Mouse (Mus musculus): Measurements from ENCODE around the gene Dcps. TPM values are rescaled to one million over a fixed set of nuclear protein-coding genes. Genes with fewer than 3 reads are reported as not detected.
A peak's percentile ranks its signal among the peaks of the same experiment; 100 is the strongest.

Gene Dcps
- polyA plus RNA-seq, 1 experiment from 2014 or later = 85.6 TPM

- no peaks in the 10 kb centered on the region for H3K27me3 ChIP-seq
- peaks cover 13% of the 10 kb centered on the region; the same call in 1 of the 2 replicates for H3K36me3 ChIP-seq
- no peak overlapping the region for H3K27ac ChIP-seq (replicated peaks)
- ATAC-seq (replicated peaks) = no peak
- H3K4me2 ChIP-seq (replicated peaks) = no peak overlapping the region
- no peak overlapping the region for H3K9ac ChIP-seq (replicated peaks)
- no peak overlapping the region for H3K4me3 ChIP-seq
- peaks cover 3% of the 10 kb centered on the region; the same call in 1 of the 2 replicates for H3K4me1 ChIP-seq
- WGBS = 83% methylated on average over 11 of the region's 11 CpGs
- H3K9me3 ChIP-seq = no peaks in the 10 kb centered on the region
Measured at GRCm38 (mm10) chr9:35123804-35124677, 51.8 kb downstream of the Dcps start.

GRCm38 (mm10) chr9:35123456-35123803 lies 52.4 kb downstream of the Dcps start:
- H3K4me1 ChIP-seq = peaks cover 3% of the 10 kb centered on the region; the same call in 1 of the 2 replicates
- H3K4me2 ChIP-seq (replicated peaks) = no peak overlapping the region
- no peak overlapping the region for H3K4me3 ChIP-seq
- no peak overlapping the region for H3K27ac ChIP-seq (replicated peaks)
- peaks cover 11% of the 10 kb centered on the region; the same call in 1 of the 2 replicates for H3K36me3 ChIP-seq
- H3K27me3 ChIP-seq = no peaks in the 10 kb centered on the region
- H3K9me3 ChIP-seq = no peaks in the 10 kb centered on the region
- no peak for ATAC-seq (replicated peaks)
- H3K9ac ChIP-seq (replicated peaks) = no peak overlapping the region
- WGBS = 38% methylated on average over 2 of the region's 2 CpGs

DNA sequence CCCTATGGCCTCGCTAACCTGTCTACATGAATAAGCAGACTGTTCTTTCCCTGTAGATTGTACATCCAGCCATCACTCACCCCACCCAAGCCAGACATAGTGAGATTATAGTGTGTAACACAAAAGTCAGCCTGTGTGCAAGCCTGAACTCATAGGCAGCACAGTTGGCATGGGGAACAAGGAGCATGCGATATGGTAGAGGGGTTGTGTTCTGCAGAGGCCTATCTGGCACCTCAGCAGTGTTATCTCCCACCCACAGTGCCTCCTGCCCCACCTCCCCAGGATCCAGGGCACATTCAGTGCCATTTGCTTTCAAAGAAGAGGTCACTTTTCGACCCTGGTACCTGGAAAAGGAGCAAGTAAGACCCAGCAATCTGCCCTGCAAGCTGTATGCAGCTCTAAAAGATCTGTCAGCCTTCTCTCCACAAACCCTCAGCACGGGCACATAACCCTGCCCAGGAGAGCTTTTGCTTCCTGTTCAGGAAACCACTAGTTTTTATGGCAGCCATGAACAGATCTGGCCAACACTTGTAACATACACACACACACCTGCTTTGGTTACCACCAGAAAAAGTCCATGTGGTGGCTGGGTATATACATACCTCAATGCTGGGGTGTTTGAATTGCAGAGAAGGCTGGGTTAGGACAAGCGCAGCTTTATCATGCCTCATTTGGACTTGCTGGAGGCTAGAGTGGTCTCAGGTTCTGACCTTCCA lies 53.2 kb downstream of the Dcps start:
- Histone ChIP-seq H3K36me3 (peaks cover 11% of the 10 kb centered on the region; the same call in 1 of the 2 replicates), H3K4me3 (no peak overlapping the region), H3K9ac (replicated peaks) (no peak overlapping the region), H3K4me2 (replicated peaks) (no peak overlapping the region), H3K27ac (replicated peaks) (no peak overlapping the region), H3K27me3 (no peaks in the 10 kb centered on the region), H3K4me1 (peaks cover 6% of the 10 kb centered on the region), H3K9me3 (no peaks in the 10 kb centered on the region)
- no peak for ATAC-seq (replicated peaks)
- 89% methylated on average over 5 of the region's 5 CpGs for WGBS

- Histone ChIP-seq H3K27me3 (no peaks in the 10 kb centered on the region), H3K9me3 (no peaks in the 10 kb centered on the region), H3K27ac (replicated peaks) (no peak within 1 kb of the TSS), H3K9ac (replicated peaks) (no peak within 1 kb of the TSS), H3K4me2 (replicated peaks) (no peak within 1 kb of the TSS), H3K4me3 (no peak within 1 kb of the TSS), H3K36me3 (no peaks in the 10 kb centered on the region), H3K4me1 (peaks cover 22% of the 10 kb centered on the region)
- 83% methylated on average over 6 of the region's 6 CpGs for WGBS
- ATAC-seq (replicated peaks) = no peak
Measured at GRCm38 (mm10) chr9:35119168-35119567, 56.7 kb downstream of the Dcps start, which contains the start of gene St3gal4. St3gal4 (minus strand) TSS chr9:35119268.

- Histone ChIP-seq H3K36me3 (no peaks in the 10 kb centered on the region), H3K4me2 (replicated peaks) (no peak overlapping the region), H3K27ac (replicated peaks) (no peak overlapping the region), H3K9me3 (no peaks in the 10 kb centered on the region), H3K4me1 (peaks cover 22% of the 10 kb centered on the region), H3K9ac (replicated peaks) (no peak overlapping the region), H3K27me3 (no peaks in the 10 kb centered on the region), H3K4me3 (no peak overlapping the region)
- WGBS = 93% methylated on average over 2 of the region's 2 CpGs
- ATAC-seq (replicated peaks) = no peak
Measured at GRCm38 (mm10) chr9:35118563-35118962, 57.3 kb downstream of the Dcps start.

DNA sequence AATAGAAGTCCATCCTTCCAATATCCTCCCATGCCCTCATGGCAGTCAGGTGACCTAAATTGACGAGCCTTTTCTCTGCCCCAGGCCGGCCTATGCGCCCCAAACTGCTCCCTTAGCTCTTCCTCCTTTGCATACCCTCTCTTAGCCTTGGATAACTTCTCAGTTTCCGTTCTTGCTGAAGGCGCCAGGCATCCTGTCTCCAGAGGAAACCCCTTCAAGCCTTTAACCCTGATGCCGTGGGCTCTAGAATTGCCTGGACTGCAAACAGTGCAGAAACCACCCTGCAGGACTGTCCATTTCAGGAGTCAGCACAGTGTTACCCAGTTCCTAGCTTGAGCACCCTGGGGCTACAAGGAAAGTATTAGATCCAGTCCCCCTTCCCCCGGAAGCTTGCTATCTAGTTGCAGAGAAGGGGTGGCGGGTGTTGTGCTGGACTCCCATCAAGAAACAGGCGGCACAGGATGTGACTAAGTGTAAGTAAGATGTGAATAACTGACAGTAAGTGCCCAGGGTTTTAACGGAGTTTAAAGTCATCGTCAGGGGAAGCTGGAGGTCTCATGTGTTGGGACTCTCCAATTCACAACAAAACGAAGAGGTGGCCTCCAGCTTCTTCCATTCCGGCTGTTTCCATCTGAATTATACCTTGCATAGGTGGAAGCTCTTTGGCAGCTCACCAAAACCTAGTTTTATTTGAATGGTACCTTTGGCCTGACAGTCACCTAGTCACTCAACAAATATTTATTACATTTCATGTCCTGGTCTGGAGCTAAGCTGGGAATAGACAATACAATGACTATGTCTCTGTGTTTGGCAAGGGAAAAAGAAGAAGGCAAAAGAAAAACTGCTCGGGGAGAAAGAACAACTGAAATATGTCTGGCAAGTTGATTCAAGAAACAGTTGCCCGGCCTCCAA lies 58.2 kb downstream of the Dcps start:
- no peaks in the 10 kb centered on the region for H3K9me3 ChIP-seq
- peaks cover 22% of the 10 kb centered on the region for H3K4me1 ChIP-seq
- peak overlapping the region; percentile 64 for H3K4me2 ChIP-seq (replicated peaks)
- ATAC-seq (replicated peaks) = no peak
- no peaks in the 10 kb centered on the region for H3K36me3 ChIP-seq
- H3K9ac ChIP-seq (replicated peaks) = peak overlapping the region; percentile 68
- peak overlapping the region; percentile 78 for H3K27ac ChIP-seq (replicated peaks)
- H3K27me3 ChIP-seq = no peaks in the 10 kb centered on the region
- WGBS = 35% methylated on average over 15 of the region's 15 CpGs
- H3K4me3 ChIP-seq = peak overlapping the region; percentile 58

- Histone ChIP-seq H3K4me3 (peak overlapping the region; percentile 58), H3K27ac (replicated peaks) (peak overlapping the region; percentile 78), H3K36me3 (no peaks in the 10 kb centered on the region), H3K4me1 (peaks cover 28% of the 10 kb centered on the region), H3K27me3 (no peaks in the 10 kb centered on the region), H3K9me3 (no peaks in the 10 kb centered on the region), H3K4me2 (replicated peaks) (peak overlapping the region; percentile 64), H3K9ac (replicated peaks) (peak overlapping the region; percentile 68)
- under 1% methylated on average over 79 of the region's 84 CpGs for WGBS
- peak; percentile 92 for ATAC-seq (replicated peaks)
Measured at GRCm38 (mm10) chr9:35116391-35117381, 59.2 kb downstream of the Dcps start.

DNA sequence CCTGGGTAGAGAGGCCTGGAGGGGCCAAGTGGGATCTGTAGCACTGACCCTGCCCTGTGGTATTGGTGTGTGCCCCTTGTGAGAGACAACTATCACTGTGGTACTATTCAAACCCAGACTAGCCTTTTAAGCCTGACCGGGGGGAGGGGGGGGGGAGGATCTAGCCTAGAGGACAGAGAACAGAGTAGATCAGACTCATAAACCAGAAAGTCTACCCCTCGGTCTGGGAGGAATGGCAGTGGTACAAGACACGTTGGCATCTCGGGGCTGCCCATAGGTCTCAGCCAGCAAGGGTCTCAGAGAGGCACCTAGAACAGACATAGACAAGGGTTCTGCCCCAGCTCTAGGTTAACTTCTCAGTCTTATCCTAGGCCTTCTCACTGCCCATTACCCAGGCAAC lies 60.1 kb downstream of the Dcps start:
- Histone ChIP-seq H3K27ac (replicated peaks) (no peak overlapping the region; the same call in 1 of the 2 replicates), H3K27me3 (no peaks in the 10 kb centered on the region), H3K4me3 (peak overlapping the region; percentile 58), H3K4me2 (replicated peaks) (peak overlapping the region; percentile 64), H3K9me3 (no peaks in the 10 kb centered on the region), H3K36me3 (no peaks in the 10 kb centered on the region), H3K9ac (replicated peaks) (peak overlapping the region; percentile 68; the same call in 1 of the 2 replicates), H3K4me1 (peaks cover 26% of the 10 kb centered on the region)
- peak; percentile 3; the same call in 1 of the 2 replicates for ATAC-seq (replicated peaks)
- 45% methylated on average over 4 of the region's 4 CpGs for WGBS

DNA sequence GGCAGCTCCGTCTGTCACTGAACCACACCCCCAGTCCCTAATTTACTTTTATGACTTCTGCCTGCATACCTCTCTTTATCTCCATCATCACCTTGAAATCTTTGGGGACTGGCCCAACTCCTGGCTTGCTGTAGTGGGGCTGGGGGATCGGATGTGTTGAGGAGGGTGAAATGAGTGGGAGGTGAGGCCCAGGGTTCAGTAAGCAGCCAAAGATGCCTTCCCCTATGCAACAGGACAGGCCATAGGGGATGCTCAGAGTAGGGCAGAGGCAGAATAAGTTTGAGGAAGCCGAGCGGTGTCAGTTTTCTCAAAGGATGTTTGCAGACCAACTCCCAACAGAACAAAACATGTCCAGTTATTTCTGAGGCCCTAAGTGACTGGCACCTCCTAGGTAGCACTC lies 60.6 kb downstream of the Dcps start:
- no peak for ATAC-seq (replicated peaks)
- Histone ChIP-seq H3K4me2 (replicated peaks) (peak overlapping the region; percentile 64; the same call in 1 of the 2 replicates), H3K27me3 (no peaks in the 10 kb centered on the region), H3K9me3 (no peaks in the 10 kb centered on the region), H3K36me3 (no peaks in the 10 kb centered on the region), H3K4me1 (peaks cover 26% of the 10 kb centered on the region), H3K9ac (replicated peaks) (no peak overlapping the region), H3K27ac (replicated peaks) (no peak overlapping the region), H3K4me3 (no peak overlapping the region)
- WGBS = 60% methylated on average over 3 of the region's 4 CpGs

GRCm38 (mm10) chr9:35114234-35114633 lies 61.6 kb downstream of the Dcps start:
- Histone ChIP-seq H3K4me3 (no peak overlapping the region), H3K27ac (replicated peaks) (no peak overlapping the region), H3K36me3 (no peaks in the 10 kb centered on the region), H3K4me1 (peaks cover 31% of the 10 kb centered on the region), H3K27me3 (no peaks in the 10 kb centered on the region), H3K9me3 (no peaks in the 10 kb centered on the region), H3K4me2 (replicated peaks) (no peak overlapping the region), H3K9ac (replicated peaks) (no peak overlapping the region)
- no peak for ATAC-seq (replicated peaks)
- 89% methylated on average over 3 of the region's 3 CpGs for WGBS
